Mouse (Mus musculus) skeletal muscle tissue, postnatal 0 days (tissue): ENCODE measurements around the gene Kcnq4. TPM values are rescaled to one million over a fixed set of nuclear protein-coding genes. Genes with fewer than 3 reads are reported as not detected.

ENCODE experiments used
- microRNA counts: library from miRNA; unstranded; fragments of <30 nt; microRNA quantifications from one replicate; lab custom pipeline; 2015
- microRNA-seq, 2 experiments: library from miRNA; unstranded; fragments of <30 nt; microRNA quantifications; one replicate each; pipeline ENCODE4; 2016
- polyA plus RNA-seq: library from polyadenylated mRNA; unstranded; fragments of >200 nt; fragmentation: Nextera tagmentation; extraction: Ambion mirVana; gene quantifications from 2 replicates; pipeline ENCODE4 v1.2.1, GENCODE M21; 2015

Kcnq4 gene
- 8.2 and 11.8 TPM in 2 replicates for polyA plus RNA-seq

GRCm38 (mm10) chr4:120747941-120748866, at the start of gene Kcnq4:
TSS of gene Kcnq4 (minus strand) at chr4:120748612.

DNA sequence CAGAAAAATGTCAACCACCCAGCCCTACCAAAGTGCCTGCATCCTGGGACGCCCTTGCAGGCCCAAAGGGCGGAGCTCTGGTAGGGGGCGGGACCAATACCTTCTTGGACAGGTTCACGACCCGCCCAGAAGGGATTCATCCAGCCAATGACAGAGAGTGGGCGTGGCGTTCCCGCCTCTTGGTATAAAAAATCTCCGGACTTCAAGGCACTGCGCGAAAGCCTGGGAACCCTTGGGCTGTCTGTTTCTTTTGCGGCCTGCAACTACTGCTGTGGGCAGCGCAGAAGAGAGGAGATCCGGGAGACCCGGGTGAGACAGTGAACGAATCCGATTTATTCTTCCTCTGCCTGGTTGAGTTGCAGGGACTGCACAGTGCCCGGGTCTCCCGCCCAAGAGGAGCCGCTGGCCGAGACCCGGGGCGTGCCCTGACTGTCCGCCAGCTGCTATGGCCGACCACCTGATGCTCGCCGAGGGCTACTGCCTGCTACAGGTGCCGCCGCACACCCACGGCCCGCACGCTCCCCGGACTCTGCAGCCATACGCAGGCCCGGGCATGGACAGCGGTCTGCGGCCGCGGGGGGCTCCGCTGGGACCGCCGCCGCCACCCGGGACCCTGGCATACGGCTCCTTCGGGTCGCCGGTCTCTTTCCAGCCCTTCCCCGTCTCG, 81.9 kb downstream of the Kcnq4 start, which contains the start of gene Cited4:
Gene Cited4 (plus strand): TSS at position 215 of the 667 bp plus-strand sequence.

MicroRNA genes within 50 kb of the gene (microRNA counts, 519-probe panel; counts per million panel counts)
- microRNA mmu-miR-30e (lab: Ali Mortazavi, UCI) = 2,709 counts per million, percentile 70 among the panel's probes with 10 or more counts

Small RNA genes lying within 50 kb of the gene (microRNA-seq; reads per million reads assigned to microRNA genes)
- gene Mir30c-1 (26.7 to 32.8 reads per million in 2 experiments), gene Mir30e (0 reads per million in 2 experiments), gene Mir30f (0 reads per million in 2 experiments)

Other genes starting within 250 kb of the Kcnq4 start
- gene Slfnl1, start 216.4 kb downstream of the Kcnq4 start, polyA plus RNA-seq = not detected in 2 replicates
- 31.3 and 33.6 TPM in 2 replicates for gene Ctps, start 178.3 kb downstream of the Kcnq4 start, polyA plus RNA-seq
- not detected in 2 replicates for gene Gm8439, start 159.9 kb downstream of the Kcnq4 start, polyA plus RNA-seq
- 16.2 and 19.9 TPM in 2 replicates for gene Cited4, start 82.0 kb downstream of the Kcnq4 start, polyA plus RNA-seq
- gene Nfyc, start 83.0 kb upstream of the Kcnq4 start, polyA plus RNA-seq = 59.8 and 62.3 TPM in 2 replicates
- 0.09 and 0.17 TPM in 2 replicates for gene Rims3, start 106.2 kb upstream of the Kcnq4 start, polyA plus RNA-seq
- gene Exo5, start 176.4 kb upstream of the Kcnq4 start, polyA plus RNA-seq = 6.6 and 7.2 TPM in 2 replicates
- gene Zfp69, start 203.1 kb upstream of the Kcnq4 start, polyA plus RNA-seq = 2.0 and 2.1 TPM in 2 replicates